Mouse (Mus musculus) urinary bladder, adult 2 months (tissue): ENCODE data around the gene Narfl. TPM values are rescaled to one million over a fixed set of nuclear protein-coding genes. Genes with fewer than 3 reads are reported as not detected.
"Not testable (repeated sequence)": the region's sequence is repeated elsewhere in the genome, so short reads cannot be mapped to it uniquely, and the experiment has no call there.

Experiments
- DNase-seq: peaks from one replicate; pipeline ENCODE4 v3.0.0; 2022; ENCODE audit warnings: low spot score
- polyA plus RNA-seq: library from polyadenylated mRNA; depleted of rRNA; stranded (reverse); fragments of >200 nt; gene quantifications from 2 replicates; pipeline ENCODE4 v1.2.3, GENCODE M21; 2012; rRNA removed

Gene Narfl
- 24.8 and 26.1 TPM in 2 replicates for polyA plus RNA-seq

- peak; percentile 96 for DNase-seq
Observed at GRCm38 (mm10) chr17:25773549-25774120, at the start of gene Narfl. Narfl (plus strand) TSS chr17:25773776.

- no peak for DNase-seq
Observed at GRCm38 (mm10) chr17:25723919-25724318, 49.7 kb upstream of the Narfl start.

GRCm38 (mm10) chr17:25725264-25725663 lies 48.3 kb upstream of the Narfl start:
- no peak for DNase-seq

- DNase-seq: peak; percentile 91
Observed at GRCm38 (mm10) chr17:25727265-25728008, 46.1 kb upstream of the Narfl start, which contains the start of the genes Chtf18 and Rpusd1. Chtf18 (minus strand) TSS chr17:25727419. Rpusd1 (plus strand) TSS chr17:25727670.

GRCm38 (mm10) chr17:25728009-25728270 lies 45.6 kb upstream of the Narfl start:
- no peak for DNase-seq

- peak; percentile 63 for DNase-seq
Observed at GRCm38 (mm10) chr17:25732082-25732481, 41.5 kb upstream of the Narfl start.

- DNase-seq: no peak
Observed at GRCm38 (mm10) chr17:25735246-25735645, 38.3 kb upstream of the Narfl start.

- DNase-seq: no peak
Observed at GRCm38 (mm10) chr17:25735745-25736144, 37.8 kb upstream of the Narfl start, which contains the start of gene Mslnl. Mslnl (plus strand) TSS chr17:25736042.

- DNase-seq: no peak
Observed at GRCm38 (mm10) chr17:25738861-25739260, 34.7 kb upstream of the Narfl start.

GRCm38 (mm10) chr17:25741471-25741870 lies 32.1 kb upstream of the Narfl start:
- DNase-seq: not testable (repeated sequence)

GRCm38 (mm10) chr17:25743831-25744230 lies 29.7 kb upstream of the Narfl start:
- no peak for DNase-seq

- no peak for DNase-seq
Observed at GRCm38 (mm10) chr17:25744311-25744710, 29.3 kb upstream of the Narfl start.

- no peak for DNase-seq
Observed at GRCm38 (mm10) chr17:25748238-25748637, 25.3 kb upstream of the Narfl start.

GRCm38 (mm10) chr17:25749314-25749713 lies 24.3 kb upstream of the Narfl start:
- DNase-seq: no peak

- DNase-seq: no peak
Observed at GRCm38 (mm10) chr17:25751446-25751845, 22.1 kb upstream of the Narfl start.

GRCm38 (mm10) chr17:25754241-25754640 lies 19.3 kb upstream of the Narfl start, which contains the start of gene Msln:
Msln (minus strand) TSS chr17:25754378.
- DNase-seq: no peak

GRCm38 (mm10) chr17:25755086-25755485 lies 18.5 kb upstream of the Narfl start:
- no peak for DNase-seq

GRCm38 (mm10) chr17:25755627-25756377 lies 17.8 kb upstream of the Narfl start:
- DNase-seq: no peak

- no peak for DNase-seq
Observed at GRCm38 (mm10) chr17:25756378-25757242, 17.0 kb upstream of the Narfl start.

- DNase-seq: no peak
Observed at GRCm38 (mm10) chr17:25757691-25758090, 15.9 kb upstream of the Narfl start.

GRCm38 (mm10) chr17:25760148-25760547 lies 13.4 kb upstream of the Narfl start:
- no peak for DNase-seq

GRCm38 (mm10) chr17:25761561-25761970 lies 12.0 kb upstream of the Narfl start:
- no peak for DNase-seq
